Mouse (Mus musculus) kidney, adult 8-10 months (tissue): Measurements from ENCODE around the gene Pappa.
A peak's percentile ranks its signal among the peaks of the same experiment; 100 is the strongest.

Experiments
- DNase-seq, 2 experiments: peaks; one replicate each; pipeline ENCODE4 v3.0.0; 2022

Gene Pappa

GRCm38 (mm10) chr4:65174505-65174904 lies 50.5 kb downstream of the Pappa start:
- DNase-seq = no peak

DNA sequence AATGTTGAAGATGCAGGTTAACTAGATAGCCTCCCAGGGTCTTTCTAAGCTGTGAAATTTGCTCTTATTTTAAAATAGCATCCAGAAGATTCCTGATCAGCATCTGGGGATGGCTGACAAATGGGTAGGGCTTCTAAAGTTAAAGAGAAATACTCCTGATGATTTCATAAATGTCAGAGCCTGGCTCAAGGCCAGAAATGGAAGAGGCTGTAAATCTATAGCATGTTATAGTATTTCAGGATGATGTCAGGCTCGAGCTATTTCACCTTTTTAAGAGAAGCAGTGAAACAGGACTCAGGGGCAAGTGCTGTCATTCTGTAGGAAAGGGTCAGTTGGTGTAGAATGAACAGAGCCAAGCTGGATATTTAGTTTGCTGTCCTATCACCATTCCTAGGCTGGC lies 54.2 kb downstream of the Pappa start:
- DNase-seq = no peak

- DNase-seq = no peak
These were observed 63.3 kb downstream of the Pappa start for GRCm38 (mm10) chr4:65187236-65187635.

DNA sequence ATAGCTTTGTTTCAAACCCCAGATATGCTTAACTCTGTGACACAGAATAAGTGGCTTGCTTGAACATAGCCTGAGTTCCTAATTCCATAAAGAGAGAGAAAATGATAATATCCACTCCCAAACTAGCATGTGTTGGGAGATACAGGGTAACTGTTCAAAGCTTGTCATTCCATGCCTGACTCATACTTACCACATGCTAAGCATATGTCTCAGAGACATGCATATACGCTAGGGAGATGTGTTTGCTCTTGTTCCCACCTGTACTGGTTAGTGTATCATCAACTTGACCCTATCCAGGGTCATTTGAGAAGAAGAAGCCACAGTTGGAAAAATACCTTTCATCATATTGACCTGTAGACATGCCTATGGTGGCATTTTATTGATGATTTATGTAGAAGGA lies 63.7 kb downstream of the Pappa start:
- DNase-seq = no peak

DNA sequence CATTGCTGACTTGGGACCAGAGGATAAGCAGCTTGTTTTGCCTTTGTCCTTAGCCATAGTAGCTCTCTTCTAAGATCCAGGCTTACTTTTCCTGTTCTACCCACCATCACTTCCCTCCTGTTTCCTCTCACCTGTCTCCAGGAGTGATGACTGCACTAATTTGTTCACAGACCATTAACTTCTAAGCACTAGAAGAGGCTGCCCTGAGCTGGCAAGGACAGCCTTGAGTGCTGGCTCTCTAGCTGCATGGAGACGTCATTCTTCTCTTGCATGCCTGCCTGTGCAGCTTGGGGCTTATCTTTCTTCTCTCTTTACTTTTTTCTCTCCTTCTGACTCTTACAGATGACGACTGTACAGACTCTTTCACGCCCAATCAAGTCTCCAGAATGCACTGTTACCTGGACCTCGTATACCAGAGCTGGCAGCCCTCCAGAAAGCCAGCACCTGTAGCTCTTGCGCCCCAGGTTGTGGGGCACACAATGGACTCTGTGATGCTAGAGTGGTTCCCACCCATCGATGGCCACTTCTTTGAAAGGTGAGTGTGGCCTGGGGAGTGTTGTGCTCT lies 65.0 kb downstream of the Pappa start:
- peak; percentile 22 to 50 for DNase-seq

- DNase-seq = no peak
These were observed 68.8 kb downstream of the Pappa start for GRCm38 (mm10) chr4:65192810-65193209.

GRCm38 (mm10) chr4:65195971-65196370 lies 72.0 kb downstream of the Pappa start:
- DNase-seq = no peak

DNA sequence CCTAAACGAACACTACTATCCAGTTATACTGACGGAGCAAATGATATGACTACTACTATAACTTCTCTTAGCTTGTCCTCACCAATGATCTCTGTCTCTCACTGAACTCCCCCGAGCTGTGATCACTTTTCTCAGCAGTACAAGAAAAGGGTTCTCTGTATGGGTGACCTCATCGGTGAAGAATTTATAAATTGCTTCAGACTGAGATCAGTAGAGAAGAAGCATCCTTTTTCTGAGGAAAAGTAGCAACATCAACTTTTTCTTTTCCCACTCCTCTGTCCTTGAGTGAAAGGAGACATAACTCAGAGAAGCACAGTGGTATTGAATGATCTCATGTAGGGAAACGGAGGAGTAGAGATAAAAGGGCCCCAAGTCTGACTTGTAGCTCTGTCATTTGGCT lies 79.7 kb downstream of the Pappa start:
- DNase-seq = no peak

DNA sequence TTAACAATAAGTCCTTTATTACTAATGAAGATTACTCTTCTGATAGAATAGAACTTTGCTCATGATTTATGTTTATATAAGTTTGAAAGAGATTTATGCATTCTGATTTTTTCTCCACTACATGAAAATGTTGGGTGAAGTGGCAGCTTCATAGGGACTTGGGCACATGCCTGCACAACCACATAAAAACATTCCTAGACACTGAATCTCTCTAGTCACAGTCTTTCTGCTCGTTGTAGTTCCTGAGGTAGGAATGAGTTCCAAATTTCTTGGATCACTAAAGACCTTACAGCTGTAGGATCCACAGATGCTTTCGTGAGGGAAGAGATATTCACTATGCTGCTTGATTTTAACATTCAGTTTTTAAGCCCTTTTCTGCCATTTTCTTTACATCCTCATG lies 81.5 kb downstream of the Pappa start:
- DNase-seq = no peak

DNA sequence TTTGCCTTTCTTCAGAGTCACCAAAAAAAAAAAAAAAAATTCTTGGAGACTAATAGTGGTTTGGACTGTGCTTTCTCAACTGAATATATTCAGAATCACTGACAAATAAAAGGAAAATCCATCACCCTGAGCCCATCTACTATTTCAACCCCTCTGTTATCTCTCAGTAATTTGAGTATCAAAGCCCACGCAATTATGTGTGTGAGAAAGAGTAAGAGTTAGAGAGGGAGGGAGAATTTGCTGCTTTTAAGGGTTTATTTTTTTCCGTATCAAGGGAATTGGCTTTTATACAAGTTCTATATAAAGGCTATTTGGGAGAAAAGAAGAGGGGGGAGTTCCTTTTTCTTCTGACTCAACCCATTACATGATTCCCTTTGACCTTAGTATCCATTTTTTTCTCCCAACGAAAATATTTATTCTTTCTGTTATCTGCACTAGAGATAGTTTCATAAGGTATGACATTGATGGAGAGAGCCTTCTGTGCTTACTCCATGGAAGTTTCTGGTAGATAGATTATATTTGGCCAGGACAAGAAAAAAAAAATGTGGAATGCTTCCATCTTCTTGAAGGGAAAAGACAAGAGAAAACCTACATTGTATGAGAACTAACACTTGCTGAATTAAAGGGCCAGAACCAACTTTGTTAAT lies 85.5 kb downstream of the Pappa start:
- no peak for DNase-seq

DNA sequence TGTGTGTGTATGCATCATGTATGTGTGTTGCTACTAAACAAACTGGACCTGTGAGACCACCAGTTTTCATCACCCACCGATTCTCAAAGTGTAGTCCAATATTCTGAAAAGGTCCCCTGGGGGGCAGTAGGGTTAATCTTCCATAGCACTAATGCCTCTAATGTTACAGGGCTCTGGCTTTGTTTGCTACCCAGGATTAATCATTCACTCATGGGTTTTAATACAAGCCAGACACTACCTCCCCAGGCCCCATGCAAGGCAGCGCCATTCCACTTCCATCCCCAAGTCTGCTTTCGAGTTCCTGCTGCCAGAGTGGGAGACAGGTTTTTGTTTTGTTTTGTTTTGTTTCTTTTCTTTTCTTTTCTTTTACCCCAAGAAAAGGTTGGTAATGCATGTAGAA lies 92.7 kb downstream of the Pappa start:
- peak; percentile 49 to 70 for DNase-seq

DNA sequence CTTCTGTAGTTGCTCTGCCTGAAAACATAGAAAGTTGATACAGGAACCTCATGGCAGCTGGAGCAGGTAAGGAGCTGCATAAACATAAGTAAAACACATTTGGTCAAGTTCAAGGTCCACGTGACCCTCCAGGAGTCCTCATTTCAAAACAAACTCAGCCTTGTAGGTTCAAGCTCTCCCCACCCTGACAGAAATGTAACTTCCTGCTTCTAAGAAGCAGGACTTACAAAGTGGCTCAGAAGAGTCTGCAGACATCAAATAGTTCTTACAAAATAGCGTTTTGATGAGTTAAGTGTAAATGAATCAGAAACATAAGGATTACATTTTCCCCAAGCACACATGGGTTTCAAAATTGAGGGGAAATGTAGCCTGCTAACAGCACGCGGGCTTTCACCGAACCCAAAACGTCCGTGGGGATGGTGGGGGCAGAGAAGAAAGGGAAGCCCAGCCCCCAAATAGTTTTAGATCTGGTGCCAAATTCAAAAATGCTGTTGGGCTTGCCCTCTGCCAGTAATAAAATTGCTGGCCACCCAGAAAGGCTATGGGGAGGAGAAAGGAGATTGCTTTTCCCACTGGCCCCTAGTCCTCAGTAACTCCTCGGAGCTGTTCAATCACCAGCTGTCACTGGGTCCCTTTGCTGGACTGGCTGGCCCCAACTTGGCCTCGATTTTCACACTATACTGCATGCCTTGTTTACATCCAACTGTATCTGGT lies 93.8 kb downstream of the Pappa start:
- no peak for DNase-seq

DNA sequence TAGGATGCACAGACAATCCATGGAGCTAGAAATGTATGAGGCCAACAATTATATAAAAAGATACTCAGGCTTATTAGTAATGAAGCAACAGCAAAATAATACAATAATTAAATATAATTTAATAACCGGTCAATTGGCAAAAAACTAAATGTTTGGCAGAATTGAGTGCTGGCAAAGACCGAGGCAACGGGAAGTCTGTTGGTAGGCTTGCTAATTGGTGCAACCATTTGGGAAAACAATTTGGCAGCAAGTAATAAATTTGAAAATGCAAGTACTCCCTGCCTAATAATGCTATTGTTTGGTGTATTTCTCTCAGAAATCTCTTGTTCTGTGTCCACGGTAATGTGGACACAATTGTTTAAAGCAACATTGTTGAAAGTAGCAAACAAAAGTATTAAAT lies 99.9 kb downstream of the Pappa start:
- DNase-seq = no peak

DNA sequence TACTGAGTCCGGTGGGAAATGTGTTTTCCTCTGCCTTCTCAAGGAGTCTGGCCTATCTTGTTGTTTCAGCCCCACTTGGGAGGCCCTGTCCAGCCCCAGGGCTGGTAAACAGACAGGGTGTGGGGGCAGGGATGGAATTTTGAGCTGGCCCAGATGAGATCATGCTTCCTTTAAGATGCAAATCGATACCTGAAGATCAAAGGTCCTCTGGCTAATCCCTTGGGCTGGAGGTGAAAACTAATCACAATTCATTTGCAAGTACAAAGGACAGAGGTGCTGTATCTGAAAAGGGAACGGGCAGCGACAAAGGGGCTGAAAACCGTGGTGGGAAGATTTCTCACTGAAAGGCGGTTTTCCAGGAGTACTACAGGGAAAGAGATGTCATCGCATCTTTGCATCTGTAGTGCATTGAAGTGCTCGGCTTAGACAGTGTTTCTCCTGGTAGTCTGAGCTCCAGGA lies 114.6 kb downstream of the Pappa start:
- DNase-seq = no peak

DNA sequence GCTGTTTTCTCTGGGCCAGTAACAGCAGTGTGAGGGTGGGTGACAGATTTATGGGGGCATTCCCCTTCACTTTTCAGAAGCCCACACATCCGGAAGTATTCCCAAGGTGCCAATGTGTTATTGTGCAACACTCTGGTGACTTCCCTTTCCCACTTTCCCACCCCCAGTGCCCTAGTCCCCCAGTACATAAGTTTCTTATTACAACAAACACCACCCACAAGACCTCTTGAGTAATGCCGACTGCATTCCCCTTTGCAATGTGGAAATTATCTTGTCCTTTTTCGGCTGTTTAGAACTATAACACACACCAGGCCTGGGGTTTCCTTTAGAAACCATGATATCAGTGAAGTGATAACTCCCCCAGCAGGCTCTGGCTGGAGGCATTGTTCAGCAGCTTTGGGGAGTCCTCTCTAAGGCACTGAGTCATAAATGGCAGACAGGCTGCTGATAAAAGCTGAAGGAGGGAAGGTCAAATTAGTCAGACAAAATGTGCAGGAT lies 118.5 kb downstream of the Pappa start:
- no peak for DNase-seq

GRCm38 (mm10) chr4:65243245-65243644 lies 119.3 kb downstream of the Pappa start:
- no peak for DNase-seq

GRCm38 (mm10) chr4:65245015-65245414 lies 121.0 kb downstream of the Pappa start:
- no peak for DNase-seq

GRCm38 (mm10) chr4:65245440-65245839 lies 121.5 kb downstream of the Pappa start:
- DNase-seq = no peak

GRCm38 (mm10) chr4:65252193-65252592 lies 128.2 kb downstream of the Pappa start:
- DNase-seq = no peak

GRCm38 (mm10) chr4:65254073-65254472 lies 130.1 kb downstream of the Pappa start:
- DNase-seq = no peak

GRCm38 (mm10) chr4:65267066-65267465 lies 143.1 kb downstream of the Pappa start:
- DNase-seq = no peak

- no peak for DNase-seq
These were observed 146.0 kb downstream of the Pappa start for GRCm38 (mm10) chr4:65269996-65270395.

DNA sequence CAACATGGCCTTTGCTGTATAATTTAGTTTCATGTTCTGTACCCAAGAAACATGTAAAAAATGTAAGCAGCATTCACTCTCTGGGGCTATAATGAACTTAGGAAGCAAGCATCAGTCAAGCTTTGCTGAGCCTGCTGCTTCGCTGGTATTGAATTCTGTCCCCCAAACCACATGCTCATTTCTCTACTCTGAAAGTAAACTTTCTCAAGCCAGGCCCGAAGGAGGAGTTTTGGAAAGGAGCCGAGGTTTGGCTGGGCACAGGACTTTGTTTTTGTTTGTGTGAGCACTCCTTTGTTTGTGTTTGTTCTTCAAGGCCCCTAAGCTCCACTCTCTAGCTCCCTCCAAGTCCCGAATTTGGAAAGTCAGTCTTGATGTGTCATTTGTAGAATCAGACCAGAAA lies 148.3 kb downstream of the Pappa start:
- DNase-seq = no peak

DNA sequence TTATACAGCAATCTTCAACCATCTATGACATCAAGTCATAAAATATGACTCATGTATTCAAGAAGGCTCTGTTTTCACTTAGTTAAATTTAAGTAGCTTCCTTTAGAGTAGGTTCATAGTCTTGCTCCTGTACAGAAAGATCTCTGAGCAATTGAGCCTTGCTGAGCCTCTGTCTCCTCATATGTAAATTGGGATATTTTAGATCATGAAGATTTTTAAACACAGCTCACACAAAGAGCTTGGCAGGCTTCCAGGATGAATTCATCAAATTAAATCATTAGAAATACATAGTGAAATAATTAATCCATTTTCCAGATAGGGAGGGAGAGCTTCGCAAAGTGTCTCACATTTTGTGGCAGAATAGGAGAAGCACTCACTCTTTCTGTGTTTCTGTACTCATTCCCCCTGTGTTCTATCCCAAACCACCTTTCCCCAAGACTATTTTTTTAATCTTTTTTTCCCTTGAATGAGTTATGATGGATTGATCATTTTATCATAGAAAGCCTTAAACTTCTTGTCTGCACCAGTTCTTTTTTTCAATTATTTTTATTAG lies 149.4 kb downstream of the Pappa start:
- no peak for DNase-seq
